Mouse (Mus musculus) layer of hippocampus, postnatal 14 days (tissue): ENCODE measurements around the gene Hoxb2. TPM values are rescaled to one million over a fixed set of nuclear protein-coding genes. Genes with fewer than 3 reads are reported as not detected.
A peak's percentile ranks its signal among the peaks of the same experiment; 100 is the strongest.

Experiments used
- DNase-seq, 2 experiments: peaks; one replicate each; pipeline ENCODE4 v3.0.0; 2021 to 2022; ENCODE audit warnings: low spot score in 2 of 2, mixed read lengths in 1 of 2
- total RNA-seq, 2 experiments: library from RNA; stranded (reverse); gene quantifications; 2 replicates each; pipeline ENCODE4 v1.2.3; 2021

The Hoxb2 gene
- total RNA-seq, 2 experiments from 2014 or later: not detected

GRCm38 (mm10) chr11:96350791-96351190, 466 bp downstream of the Hoxb2 start:
- no peak for DNase-seq

GRCm38 (mm10) chr11:96351312-96351711, 987 bp downstream of the Hoxb2 start:
- DNase-seq: no peak

GRCm38 (mm10) chr11:96351831-96352230, 1.5 kb downstream of the Hoxb2 start:
- DNase-seq: no peak

GRCm38 (mm10) chr11:96352691-96353521, 2.6 kb downstream of the Hoxb2 start:
- DNase-seq: no peak

- peak in 1 of 2 experiments; percentile 22 for DNase-seq
These were observed 3.2 kb downstream of the Hoxb2 start for GRCm38 (mm10) chr11:96353522-96353841.

GRCm38 (mm10) chr11:96353939-96354338, 3.6 kb downstream of the Hoxb2 start:
- no peak for DNase-seq

GRCm38 (mm10) chr11:96354376-96354775, 4.1 kb downstream of the Hoxb2 start:
- DNase-seq: no peak

- no peak for DNase-seq
These were observed 4.5 kb downstream of the Hoxb2 start for GRCm38 (mm10) chr11:96354801-96355311.

- no peak for DNase-seq
These were observed 13.5 kb downstream of the Hoxb2 start for GRCm38 (mm10) chr11:96363807-96364206.

- DNase-seq: no peak
These were observed 15.2 kb downstream of the Hoxb2 start, which contains the start of gene Hoxb1 for GRCm38 (mm10) chr11:96365441-96366091. Gene Hoxb1 (plus strand): TSS chr11:96365752.

- DNase-seq: no peak
These were observed 16.0 kb downstream of the Hoxb2 start for GRCm38 (mm10) chr11:96366092-96367041.

GRCm38 (mm10) chr11:96367141-96367540, 16.8 kb downstream of the Hoxb2 start:
- DNase-seq: no peak

GRCm38 (mm10) chr11:96368686-96369085, 18.4 kb downstream of the Hoxb2 start:
- DNase-seq: no peak

- no peak for DNase-seq
These were observed 18.8 kb downstream of the Hoxb2 start for GRCm38 (mm10) chr11:96369140-96369539.

GRCm38 (mm10) chr11:96371726-96372125, 21.4 kb downstream of the Hoxb2 start:
- DNase-seq: no peak

GRCm38 (mm10) chr11:96372519-96372918, 22.2 kb downstream of the Hoxb2 start:
- DNase-seq: no peak

GRCm38 (mm10) chr11:96374810-96375209, 24.5 kb downstream of the Hoxb2 start:
- no peak for DNase-seq

- DNase-seq: no peak
These were observed 33.1 kb downstream of the Hoxb2 start for GRCm38 (mm10) chr11:96383381-96383780.

- DNase-seq: no peak
These were observed 37.3 kb downstream of the Hoxb2 start for GRCm38 (mm10) chr11:96387635-96388034.

- DNase-seq: no peak
These were observed 46.7 kb downstream of the Hoxb2 start for GRCm38 (mm10) chr11:96396772-96397626.
